Mouse (Mus musculus) thymus, adult 2 months (tissue): Measurements from ENCODE around the gene Nr3c2.

Source experiments
- CTCF ChIP-seq: fragments of 200-500 bp; IDR thresholded peaks from 2 replicates; pipeline ENCODE4 v1.5.1; 2012; ENCODE audit warnings: mild to moderate bottlenecking, control low read depth, low read length, moderate library complexity, borderline replicate concordance; ENCODE audit not compliant: control insufficient read depth, poor library complexity, insufficient read depth; ENCODE audit errors: extremely low read depth
- POLR2A ChIP-seq: fragments of 200-500 bp; IDR thresholded peaks from 2 replicates; pipeline ENCODE4 v1.6.1; 2012; ENCODE audit warnings: mild to moderate bottlenecking, low read length, control low read depth, moderate library complexity; ENCODE audit not compliant: control insufficient read depth, poor library complexity, insufficient read depth; ENCODE audit errors: extremely low read depth

DNA sequence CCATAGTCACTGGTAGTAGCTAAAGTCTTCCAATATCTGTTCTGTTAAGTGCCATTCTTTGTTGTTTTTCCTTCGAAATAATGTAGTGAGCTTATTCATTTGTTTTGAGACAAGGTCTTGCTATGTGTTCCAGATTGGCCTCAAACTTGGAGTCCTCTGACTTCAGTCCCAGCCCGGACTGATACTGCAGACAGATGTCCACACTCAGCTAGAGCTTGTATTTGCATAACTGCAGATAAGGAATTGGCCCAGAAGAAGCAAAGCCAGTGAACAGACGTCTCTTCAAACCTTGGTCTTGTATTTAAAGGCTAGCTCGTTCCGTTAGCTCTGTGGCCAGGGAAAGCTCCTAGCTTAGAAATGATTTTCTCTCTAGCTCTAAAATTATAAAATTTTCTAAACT lies 223.1 kb downstream of the Nr3c2 start:
- no peak for TF ChIP-seq POLR2A
- TF ChIP-seq CTCF, result no peak
